Mouse (Mus musculus) ES-E14 (cell line): ENCODE results near the gene Sfn. TPM values are rescaled to one million over a fixed set of nuclear protein-coding genes. Genes with fewer than 3 reads are reported as not detected.

Experiments
- DNase-seq: peaks from one replicate; pipeline ENCODE4 v3.0.0-alpha.2; 2013; ENCODE audit warnings: low read depth, low spot score
- H3K27ac ChIP-seq: 2 replicates; pipeline ENCODE4 v1.5.1; 2012; ENCODE audit warnings: low read depth, mild to moderate bottlenecking, low read length, moderate library complexity, mixed read lengths; ENCODE audit not compliant: poor library complexity, insufficient read depth, severe bottlenecking
- H3K36me3 ChIP-seq: 2 replicates; pipeline ENCODE4 v1.6.1; 2012; ENCODE audit warnings: mild to moderate bottlenecking, low read length, moderate library complexity, mixed read lengths; ENCODE audit not compliant: control insufficient read depth, poor library complexity, insufficient read depth, severe bottlenecking
- H3K4me1 ChIP-seq, 2 experiments: fragments of 150-350 bp in 1 of 2; sonication (generic) in 1 of 2; 2 replicates each; pipeline ENCODE4 v1.6.1; 2012; ENCODE audit warnings: low read length in 2 of 2, mild to moderate bottlenecking in 1 of 2, mixed read lengths in 1 of 2; ENCODE audit not compliant: control insufficient read depth in 2 of 2, insufficient read depth in 2 of 2, poor library complexity in 1 of 2
- H3K4me3 ChIP-seq, 2 experiments: fragments of 150-350 bp in 1 of 2; sonication (generic) in 1 of 2; 2 replicates each; pipeline ENCODE4 v1.5.1; 2012; ENCODE audit warnings: low read length in 2 of 2, low read depth in 1 of 2, mild to moderate bottlenecking in 1 of 2, mixed read lengths in 1 of 2; ENCODE audit not compliant: insufficient read depth in 1 of 2, poor library complexity in 1 of 2, severe bottlenecking in 1 of 2
- H3K9ac ChIP-seq: 2 replicates; pipeline ENCODE4 v1.6.1; 2012; ENCODE audit warnings: low read depth, mild to moderate bottlenecking, low read length, mixed read lengths; ENCODE audit not compliant: poor library complexity, insufficient read depth, severe bottlenecking
- H3K9me3 ChIP-seq: fragments of 150-350 bp; sonication (generic); 2 replicates; pipeline ENCODE4 v1.6.1; 2012; ENCODE audit warnings: low read depth, mild to moderate bottlenecking, low read length; ENCODE audit not compliant: control insufficient read depth, insufficient read depth
- CHD2 ChIP-seq: IDR thresholded peaks from 2 replicates; pipeline ENCODE4 v1.6.1; 2014; ENCODE audit warnings: mild to moderate bottlenecking, low read depth, low read length, inconsistent platforms
- HCFC1 ChIP-seq: IDR thresholded peaks from 2 replicates; pipeline ENCODE4 v1.6.1; 2012; ENCODE audit warnings: low read length, inconsistent platforms, borderline replicate concordance; ENCODE audit not compliant: insufficient read depth
- MAFK ChIP-seq: IDR thresholded peaks from 2 replicates; pipeline ENCODE4 v1.6.1; 2014; ENCODE audit warnings: mild to moderate bottlenecking, low read depth, low read length, inconsistent platforms; ENCODE audit not compliant: insufficient read depth
- ZC3H11A ChIP-seq: IDR thresholded peaks from 2 replicates; pipeline ENCODE4 v1.6.1; 2012; ENCODE audit warnings: low read depth, mild to moderate bottlenecking, inconsistent platforms, low read length, borderline replicate concordance
- ZNF384 ChIP-seq: IDR thresholded peaks from 2 replicates; pipeline ENCODE4 v1.6.1; 2012; ENCODE audit warnings: low read depth, low read length, inconsistent platforms
- in situ Hi-C, 2 experiments: fragments of 600-800 bp; cut with MboI; formaldehyde crosslinking; loops; one replicate each; pipeline ENCODE4 v1.15.1; 2025; ENCODE audit warnings: low sequenced_read_pairs in 2 of 2, inconsistent platforms in 1 of 2; ENCODE audit not compliant: unreplicated experiment in 2 of 2
- total RNA-seq: library from RNA; depleted of rRNA; stranded (reverse); fragments of 300-350 nt; gene quantifications from 2 replicates; pipeline ENCODE4 v1.2.3, GENCODE M21; 2012

The Sfn gene
- total RNA-seq, 1 experiment, result 35.8 TPM

GRCm38 (mm10) chr4:133574070-133574842, 27.7 kb downstream of the Sfn start, which contains the start of gene Gpatch3:
Gene Gpatch3 (plus strand): TSS chr4:133574745.
- peak within 1 kb of the TSS; percentile 89 for H3K9ac ChIP-seq
- in situ Hi-C loops, result no loop called here
- TF ChIP-seq HCFC1 (peak; percentile 89), ZC3H11A (no peak), CHD2 (peak; percentile 99)
- peak within 1 kb of the TSS; percentile 35; the same call in 1 of the 2 replicates for H3K27ac ChIP-seq
- peak within 1 kb of the TSS; percentile 75 to 85 for H3K4me3 ChIP-seq
- 0 out of 4 replicates have a peak, but pooled peaks cover 0 to 2% of the 10 kb centered on the region in 2 experiments for H3K4me1 ChIP-seq
- peak; percentile 86 for DNase-seq
- peaks cover 3% of the 10 kb centered on the region; the same call in 1 of the 2 replicates for H3K36me3 ChIP-seq
- no peaks in the 10 kb centered on the region for H3K9me3 ChIP-seq

- in situ Hi-C loops, result no loop called here
- Histone ChIP-seq H3K9ac (peak overlapping the region; percentile 61; the same call in 1 of the 2 replicates), H3K4me1 (no peaks in the 10 kb centered on the region), H3K36me3 (no peaks in the 10 kb centered on the region), H3K9me3 (no peaks in the 10 kb centered on the region), H3K27ac (peak overlapping the region; percentile 59; the same call in 1 of the 2 replicates), H3K4me3 (peak overlapping the region; percentile 3 to 64; a peak in 3 of 4 replicates)
- no peak for DNase-seq
- TF ChIP-seq ZNF384 (no peak), MAFK (no peak), CHD2 (no peak), ZC3H11A (no peak), HCFC1 (no peak)
These were observed 31.9 kb downstream of the Sfn start for GRCm38 (mm10) chr4:133570066-133570466.

GRCm38 (mm10) chr4:133569291-133570065, 32.5 kb downstream of the Sfn start:
- Histone ChIP-seq H3K9me3 (no peaks in the 10 kb centered on the region), H3K36me3 (no peaks in the 10 kb centered on the region), H3K4me3 (peak overlapping the region; percentile 3 to 64; a peak in 3 of 4 replicates), H3K4me1 (no peaks in the 10 kb centered on the region), H3K9ac (peak overlapping the region; percentile 61; the same call in 1 of the 2 replicates), H3K27ac (peak overlapping the region; percentile 59; the same call in 1 of the 2 replicates)
- TF ChIP-seq CHD2 (no peak), ZC3H11A (no peak), HCFC1 (no peak), MAFK (no peak), ZNF384 (no peak)
- DNase-seq, result no peak
- in situ Hi-C loops, result no loop called here

GRCm38 (mm10) chr4:133567251-133567650, 34.7 kb downstream of the Sfn start:
- no peak for DNase-seq

More at GRCm38 (mm10) chr4:133567251-133567650, 34.7 kb downstream of the Sfn start:
- TF ChIP-seq CHD2 (no peak), HCFC1 (no peak), ZNF384 (peak; percentile 67; the same call in 1 of the 2 replicates), ZC3H11A (no peak), MAFK (no peak)
- in situ Hi-C loops, result no loop called here
- Histone ChIP-seq H3K9me3 (no peaks in the 10 kb centered on the region), H3K27ac (no peak overlapping the region), H3K9ac (no peak overlapping the region), H3K36me3 (no peaks in the 10 kb centered on the region), H3K4me1 (peaks cover 0 to 5% of the 10 kb centered on the region in 2 experiments; a peak in 1 of 4 replicates), H3K4me3 (no peak overlapping the region)
